Mouse (Mus musculus) mammary gland, adult 2 months (tissue): ENCODE data around the gene Ces2b. TPM values are rescaled to one million over a fixed set of nuclear protein-coding genes. Genes with fewer than 3 reads are reported as not detected.

Experiments
- polyA plus RNA-seq: library from polyadenylated mRNA; depleted of rRNA; stranded (reverse); fragments of >200 nt; gene quantifications from 2 replicates; pipeline ENCODE4 v1.2.3, GENCODE M21; 2012; ENCODE audit warnings: low replicate concordance; rRNA removed

The Ces2b gene
- polyA plus RNA-seq, result 0.14 and 0.19 TPM in 2 replicates

DNA sequence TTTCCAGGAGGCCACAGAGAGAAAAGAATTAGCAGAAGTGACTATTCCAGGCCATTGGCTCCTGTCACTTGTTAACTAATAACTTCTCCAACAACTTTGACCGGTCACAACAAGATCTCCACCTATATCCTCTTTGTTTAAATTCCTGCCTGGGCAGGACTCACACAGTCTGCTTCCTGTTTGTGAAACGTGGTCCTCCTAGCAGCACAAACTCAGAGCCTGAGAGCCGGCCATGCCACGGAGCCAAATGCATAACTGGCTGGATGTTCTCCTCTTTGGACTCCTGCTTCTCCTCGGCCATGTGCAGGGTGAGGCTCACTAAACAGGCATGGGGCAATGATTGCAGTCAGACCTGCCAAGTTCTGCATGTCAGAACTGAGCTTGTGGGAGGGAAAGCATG is at the start of gene Ces2b:
Gene Ces2b (plus strand): TSS at position 133 of the 400 bp plus-strand sequence.

GRCm38 (mm10) chr8:104846831-104847230 is 15.5 kb downstream of the Ces2b start, which contains the start of gene Ces2c:
Gene Ces2c, plus strand, starts transcription at chr8:104847068.

Other genes starting within 250 kb of the Ces2b start
- gene Pdp2, start 240.1 kb upstream of the Ces2b start, polyA plus RNA-seq, result 7.0 and 9.4 TPM in 2 replicates
- gene Cdh16, start 207.2 kb upstream of the Ces2b start, polyA plus RNA-seq, result 0.04 and 0.37 TPM in 2 replicates
- 7.4 and 16.4 TPM in 2 replicates for gene Rrad, start 200.2 kb upstream of the Ces2b start, polyA plus RNA-seq
- 36.8 and 39.0 TPM in 2 replicates for gene Ciao2b, start 189.6 kb upstream of the Ces2b start, polyA plus RNA-seq
- 0.81 TPM in 1 of 2 replicates, not detected in the other for gene Ces2a, start 97.6 kb upstream of the Ces2b start, polyA plus RNA-seq
- gene Ces2c, start 15.5 kb downstream of the Ces2b start, polyA plus RNA-seq, result 0.36 and 0.56 TPM in 2 replicates
- 2.7 and 3.3 TPM in 2 replicates for gene Ces2e, start 94.7 kb downstream of the Ces2b start, polyA plus RNA-seq
- 0.24 TPM in 1 of 2 replicates, not detected in the other for gene Ces2f, start 115.8 kb downstream of the Ces2b start, polyA plus RNA-seq
- 9.3 and 14.9 TPM in 2 replicates for gene Ces2g, start 130.1 kb downstream of the Ces2b start, polyA plus RNA-seq
- gene Ces2h, start 169.3 kb downstream of the Ces2b start, polyA plus RNA-seq, result not detected in 2 replicates
- gene Ces3a, start 217.0 kb downstream of the Ces2b start, polyA plus RNA-seq, result 0.06 and 3.1 TPM in 2 replicates